Comparison of ENCODE assay signal across 23 mouse cellular contexts in genomic region chr2:7840612-7841011, GRCm38 (mm10).
"Had no signal": no experiment of that assay in that cellular context is flagged by ENCODE, and none has a peak within 500 bp of the region (broad histone marks: within the 10 kb centered on the region; RNA-seq: fewer than 3 reads in every experiment).

No protein-coding gene starts in this region.

- H3K36me3 ChIP-seq: kidney, embryonic 15.5 days; limb, embryonic 10.5 days; limb, embryonic 13.5 days; liver, embryonic 12.5 days; liver, embryonic 15.5 days; lung, embryonic 15.5 days; midbrain, embryonic 10.5 days; midbrain, embryonic 13.5 days; neural tube, embryonic 13.5 days had no signal

- H3K9ac ChIP-seq: kidney, embryonic 15.5 days; limb, embryonic 13.5 days; liver, embryonic 12.5 days; liver, embryonic 15.5 days; lung, embryonic 15.5 days; midbrain, embryonic 13.5 days; neural tube, embryonic 13.5 days had no signal

- ATAC-seq: liver, embryonic 12.5 days; midbrain, embryonic 13.5 days; midbrain, embryonic 16.5 days had no signal

- H3K4me3 ChIP-seq: kidney, embryonic 15.5 days; limb, embryonic 10.5 days; limb, embryonic 13.5 days; liver, embryonic 12.5 days; liver, embryonic 15.5 days; lung, embryonic 15.5 days; megakaryocyte, embryonic 14.5 days; midbrain, embryonic 10.5 days; midbrain, embryonic 13.5 days; myocyte; neural tube, embryonic 13.5 days had no signal

- H3K4me1 ChIP-seq: kidney, embryonic 15.5 days; limb, embryonic 10.5 days; limb, embryonic 13.5 days; liver, embryonic 12.5 days; liver, embryonic 15.5 days; lung, embryonic 15.5 days; megakaryocyte, embryonic 14.5 days; midbrain, embryonic 10.5 days; midbrain, embryonic 13.5 days; neural tube, embryonic 13.5 days had no signal

- H3K27me3 ChIP-seq: kidney, embryonic 15.5 days; limb, embryonic 13.5 days; liver, embryonic 12.5 days; liver, embryonic 15.5 days; lung, embryonic 15.5 days; megakaryocyte, embryonic 14.5 days; midbrain, embryonic 13.5 days; neural tube, embryonic 13.5 days had no signal

- H3K27ac ChIP-seq: kidney, embryonic 15.5 days; limb, embryonic 10.5 days; limb, embryonic 13.5 days; liver, embryonic 12.5 days; liver, embryonic 15.5 days; lung, embryonic 15.5 days; midbrain, embryonic 10.5 days; midbrain, embryonic 13.5 days; neural tube, embryonic 13.5 days had no signal

- H3K9me3 ChIP-seq: kidney, embryonic 15.5 days; limb, embryonic 10.5 days; limb, embryonic 13.5 days; liver, embryonic 12.5 days; liver, embryonic 15.5 days; lung, embryonic 15.5 days; megakaryocyte, embryonic 14.5 days; midbrain, embryonic 10.5 days; midbrain, embryonic 13.5 days; neural tube, embryonic 13.5 days had no signal

- H3K4me2 ChIP-seq: kidney, embryonic 15.5 days; limb, embryonic 13.5 days; liver, embryonic 12.5 days; liver, embryonic 15.5 days; lung, embryonic 15.5 days; midbrain, embryonic 13.5 days; neural tube, embryonic 13.5 days had no signal

- DNase-seq: kidney, adult 8-10 months; kidney, postnatal 10 days; kidney, postnatal 36 days; layer of hippocampus, postnatal 36 days; liver; lung, adult 18-20 months; lung, postnatal 10 days; lung, postnatal 36 days; retina, postnatal 1 day; right cerebral cortex, postnatal 25 days; thymus, postnatal 25 days had no signal
